Mouse (Mus musculus): ENCODE measurements around the gene Ndufa11. TPM values are rescaled to one million over a fixed set of nuclear protein-coding genes. Genes with fewer than 3 reads are reported as not detected.

Gene Ndufa11
- total and polyA plus RNA-seq, 3 experiments: 263 to 862 (median 339) TPM

DNA sequence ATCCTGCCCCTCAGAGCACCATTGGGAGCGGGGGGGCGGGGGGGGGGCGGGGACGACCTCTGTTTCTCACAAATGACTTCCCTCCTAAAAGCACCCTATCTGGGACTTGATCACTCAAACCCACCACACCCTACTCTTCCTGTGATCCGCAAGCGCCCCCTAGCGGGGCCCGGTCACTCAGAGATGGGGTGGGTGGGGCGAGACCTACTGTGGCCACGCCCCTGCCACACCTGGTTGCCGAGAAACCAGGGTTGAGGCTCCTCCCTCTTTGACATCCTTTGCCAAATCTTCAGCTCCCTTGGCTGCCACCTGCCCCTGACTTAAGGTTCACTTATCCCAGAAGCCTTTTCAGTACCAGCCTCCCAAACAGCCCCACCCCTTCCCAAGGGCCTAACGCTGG lies 40.6 kb downstream of the Ndufa11 start:
- peak; percentile 62 for DNase-seq

DNA sequence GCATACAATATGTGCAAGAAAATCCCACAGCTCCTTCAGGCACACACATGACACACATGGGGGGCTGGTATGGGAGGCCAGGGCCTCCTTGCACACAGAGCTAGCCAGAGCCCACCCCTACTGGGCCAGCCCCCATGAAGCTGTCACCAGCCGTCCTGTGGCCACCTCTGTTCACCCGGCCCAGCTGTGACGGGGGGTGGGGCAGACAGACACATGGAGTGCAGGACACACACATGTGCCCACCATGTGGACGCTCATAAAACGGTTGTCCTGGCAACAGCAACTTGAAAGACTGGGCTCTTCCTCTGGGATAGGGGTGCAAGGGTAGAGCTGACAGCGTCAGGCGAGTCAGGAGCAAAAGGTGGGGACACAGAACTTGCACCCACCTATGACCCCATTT lies 41.7 kb downstream of the Ndufa11 start:
- DNase-seq: no peak

DNA sequence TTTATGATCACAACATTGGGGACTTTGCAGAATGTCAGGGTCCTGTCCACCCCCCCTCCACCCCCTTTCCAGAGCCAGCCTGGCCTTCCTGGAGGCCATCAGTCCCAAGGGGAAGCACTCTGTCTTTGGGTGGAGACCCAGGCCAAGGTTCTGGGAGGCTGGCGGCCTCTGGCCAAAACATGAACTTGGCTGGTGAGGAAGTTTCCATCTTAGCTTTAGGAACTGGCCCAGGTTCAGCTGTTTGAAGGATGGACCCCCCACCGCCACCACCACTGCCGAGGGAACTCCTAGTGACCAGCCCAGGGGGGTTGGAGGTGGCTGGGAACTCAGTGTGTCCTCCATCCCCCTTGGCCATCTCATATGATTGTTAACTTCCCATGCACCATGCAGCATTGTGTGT lies 43.5 kb downstream of the Ndufa11 start:
- no peak for DNase-seq

DNA sequence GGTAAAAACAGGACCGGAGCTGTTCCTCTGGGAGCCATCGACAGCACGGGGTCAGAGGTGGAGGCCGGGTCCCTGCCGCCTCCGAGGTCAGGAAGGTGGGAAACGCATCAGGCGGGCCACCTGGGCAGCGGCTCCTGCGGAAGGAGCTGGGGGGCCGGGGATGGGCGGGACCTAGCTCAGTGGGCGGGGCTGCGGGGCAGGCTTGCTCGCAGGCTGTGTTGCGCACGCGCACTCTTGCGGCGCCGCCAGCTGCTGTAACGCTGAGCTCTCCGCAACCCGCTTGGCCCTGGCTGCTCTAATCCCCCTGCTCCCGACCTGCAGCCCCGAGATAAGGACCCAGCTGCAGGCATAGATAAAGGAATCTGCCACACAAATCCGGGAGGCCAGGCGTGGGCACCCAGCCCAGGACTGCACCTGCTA lies 44.4 kb downstream of the Ndufa11 start:
- DNase-seq: peak; percentile 92

DNA sequence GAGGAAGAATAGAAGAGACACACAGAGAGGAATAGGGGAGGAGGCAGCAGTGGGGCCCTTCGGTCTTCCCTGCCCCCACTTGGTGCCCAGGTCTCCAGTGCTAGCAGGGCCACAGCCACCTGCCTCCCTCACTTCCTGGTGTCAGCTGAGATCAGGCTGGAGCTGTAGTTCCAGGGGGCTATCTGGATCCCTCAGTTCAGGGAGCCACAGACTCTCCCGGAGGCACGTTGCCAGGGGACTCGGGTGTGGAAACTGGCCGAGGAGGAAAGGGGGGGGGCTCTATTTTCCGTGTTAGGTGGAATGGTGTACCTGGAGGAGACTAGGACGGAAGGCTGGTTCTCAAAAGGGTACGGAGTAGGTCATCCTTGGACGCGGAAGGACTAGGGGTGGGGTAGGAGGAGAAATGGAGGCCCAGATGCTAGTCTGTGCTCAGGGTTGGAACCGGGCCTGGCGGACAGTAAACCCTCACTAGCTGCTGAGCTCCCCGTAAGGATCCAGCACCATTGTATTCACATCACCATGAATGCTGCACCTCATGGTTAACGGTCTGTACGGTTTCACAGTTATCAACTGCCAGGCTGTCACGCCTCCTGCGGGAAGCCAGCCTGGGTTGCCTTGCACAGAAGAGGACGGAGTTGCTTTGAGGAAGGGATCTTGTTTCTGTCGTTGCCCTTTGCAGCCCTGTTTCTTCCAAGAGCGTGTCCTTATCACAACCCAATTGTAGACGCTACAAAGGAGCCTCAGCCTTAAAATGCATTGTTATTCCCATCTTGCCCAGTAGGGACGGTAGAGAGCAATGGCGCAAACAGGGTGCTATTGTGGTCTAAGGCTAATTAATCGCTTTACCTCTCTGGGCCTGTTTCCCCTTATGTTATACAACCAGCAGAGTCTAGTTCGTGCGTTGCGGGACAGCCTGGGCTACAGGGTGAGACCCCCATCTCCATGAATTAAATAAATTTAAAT lies 45.5 kb downstream of the Ndufa11 start:
- peak; percentile 72 for DNase-seq

DNA sequence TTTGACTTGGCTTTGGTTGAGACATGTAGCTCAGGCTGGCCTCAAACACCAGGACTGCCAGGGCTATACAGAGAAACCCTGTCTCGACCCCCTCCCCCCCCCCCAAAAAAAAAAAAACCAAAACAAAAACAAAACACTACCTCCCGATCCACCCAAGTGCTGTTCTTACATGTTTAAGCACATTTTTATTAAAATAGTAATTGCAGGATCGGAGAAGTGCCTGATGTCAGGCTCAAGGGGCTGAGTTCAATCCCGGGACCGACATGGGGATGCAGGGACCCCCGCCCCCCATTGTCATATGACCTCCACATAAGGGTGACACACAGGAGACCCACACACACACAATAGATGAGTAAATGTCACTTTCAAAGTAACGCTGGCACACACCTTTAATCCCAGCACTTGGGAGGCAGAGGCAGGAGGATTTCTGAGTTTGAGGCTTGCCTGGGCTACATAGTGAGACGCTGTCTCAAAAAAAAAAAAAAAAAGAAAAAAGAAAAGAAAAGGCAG lies 46.2 kb downstream of the Ndufa11 start:
- no peak for DNase-seq

DNA sequence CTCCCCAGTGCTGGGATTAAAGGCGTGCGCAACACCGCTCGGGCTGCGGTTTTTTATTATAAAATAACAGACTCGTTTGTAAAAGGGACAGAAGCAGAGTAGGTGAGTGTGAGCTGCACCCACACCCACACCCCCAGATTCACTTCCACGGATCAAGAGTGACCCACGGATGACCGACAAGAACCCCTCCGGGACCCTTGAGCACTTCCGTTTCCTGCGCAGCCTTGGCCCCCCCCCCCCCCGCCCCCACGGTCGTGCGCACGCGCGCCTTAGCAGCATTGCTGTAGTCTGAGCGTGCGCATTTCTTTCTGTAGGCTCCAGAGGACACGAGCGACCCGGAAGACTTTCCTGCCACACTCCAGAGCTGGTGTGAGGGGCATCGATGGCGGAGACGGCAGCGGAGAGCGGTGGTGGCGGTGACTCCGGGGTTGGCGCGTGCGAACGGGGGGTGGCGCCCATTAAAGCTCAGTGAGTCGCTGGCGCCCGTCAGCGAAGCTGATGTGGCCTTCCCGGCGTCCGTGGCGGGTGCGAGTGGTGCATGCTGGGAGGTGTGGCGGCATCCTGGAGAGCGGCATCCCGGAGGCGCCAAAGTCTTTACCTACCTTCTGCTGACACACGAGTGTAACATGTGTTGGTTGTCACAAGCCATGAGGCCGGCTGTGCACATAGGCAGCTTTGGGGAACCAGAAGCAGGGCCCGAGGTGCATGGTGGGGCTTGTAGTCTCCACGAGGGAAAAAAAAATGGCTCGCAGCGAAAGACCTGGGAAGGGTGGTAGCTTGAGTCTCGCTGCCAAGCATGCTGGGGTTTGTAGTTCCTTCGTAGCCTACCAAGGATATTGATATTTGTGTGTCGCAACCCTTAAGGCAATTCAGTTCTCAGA lies 47.1 kb downstream of the Ndufa11 start, which contains the start of gene Dus3l:
Dus3l (plus strand) TSS at position 284 of the 881 bp plus-strand sequence.
- DNase-seq: peak; percentile 92

DNA sequence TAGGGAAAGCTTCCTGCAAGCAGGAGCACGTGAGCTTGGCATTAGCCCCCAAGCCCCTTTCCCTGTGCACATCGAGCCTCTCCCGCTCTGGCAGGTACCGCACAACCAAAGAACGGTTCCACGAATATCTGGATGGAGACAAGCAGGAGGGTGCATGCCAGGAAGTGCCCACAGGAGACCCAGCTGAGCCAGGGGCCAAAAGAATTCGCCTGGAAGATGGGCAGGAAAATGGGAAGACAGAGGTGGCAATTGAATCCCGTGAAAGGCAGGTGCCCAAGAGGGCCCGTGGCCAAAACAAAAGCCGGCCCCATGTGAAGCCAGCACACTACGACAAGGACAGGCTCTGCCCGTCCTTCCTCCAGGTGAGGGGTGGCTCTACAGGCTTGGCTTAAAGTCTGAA lies 47.9 kb downstream of the Ndufa11 start:
- DNase-seq: no peak

DNA sequence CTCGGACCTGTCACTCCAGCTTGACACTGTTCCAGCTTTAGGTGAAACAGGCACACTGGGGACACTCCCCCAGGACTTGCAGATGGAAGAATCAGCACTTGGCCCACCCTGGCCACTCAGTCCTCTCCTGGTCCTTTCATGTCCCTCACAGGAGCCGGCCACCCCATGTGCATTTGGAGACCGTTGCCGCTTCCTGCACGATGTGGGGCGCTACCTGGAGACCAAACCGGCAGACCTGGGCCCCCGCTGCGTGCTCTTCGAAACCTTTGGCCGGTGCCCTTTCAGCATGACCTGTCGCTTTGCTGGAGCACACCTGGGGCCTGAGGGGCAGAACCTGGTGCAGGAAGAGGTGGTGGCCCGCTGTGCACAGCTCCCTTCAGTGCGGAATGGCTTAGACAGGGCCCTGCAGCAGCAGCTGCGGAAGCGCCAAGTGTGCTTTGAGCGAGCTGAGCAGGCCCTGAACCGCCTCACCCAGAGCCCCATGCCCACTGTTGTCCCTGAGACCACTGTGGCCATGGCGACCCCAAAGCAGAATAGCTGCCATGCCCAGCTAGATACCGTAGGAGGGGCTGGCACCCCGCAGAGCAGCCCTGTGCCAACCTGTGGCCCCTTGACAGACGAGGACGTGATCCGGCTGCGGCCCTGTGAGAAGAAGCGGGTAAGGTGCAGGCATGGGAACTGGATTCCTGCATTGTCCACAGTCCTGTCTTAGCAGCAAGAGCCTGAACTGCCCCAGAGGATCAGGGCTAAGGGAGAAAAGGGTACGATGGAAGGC lies 49.3 kb downstream of the Ndufa11 start:
- DNase-seq: no peak

DNA sequence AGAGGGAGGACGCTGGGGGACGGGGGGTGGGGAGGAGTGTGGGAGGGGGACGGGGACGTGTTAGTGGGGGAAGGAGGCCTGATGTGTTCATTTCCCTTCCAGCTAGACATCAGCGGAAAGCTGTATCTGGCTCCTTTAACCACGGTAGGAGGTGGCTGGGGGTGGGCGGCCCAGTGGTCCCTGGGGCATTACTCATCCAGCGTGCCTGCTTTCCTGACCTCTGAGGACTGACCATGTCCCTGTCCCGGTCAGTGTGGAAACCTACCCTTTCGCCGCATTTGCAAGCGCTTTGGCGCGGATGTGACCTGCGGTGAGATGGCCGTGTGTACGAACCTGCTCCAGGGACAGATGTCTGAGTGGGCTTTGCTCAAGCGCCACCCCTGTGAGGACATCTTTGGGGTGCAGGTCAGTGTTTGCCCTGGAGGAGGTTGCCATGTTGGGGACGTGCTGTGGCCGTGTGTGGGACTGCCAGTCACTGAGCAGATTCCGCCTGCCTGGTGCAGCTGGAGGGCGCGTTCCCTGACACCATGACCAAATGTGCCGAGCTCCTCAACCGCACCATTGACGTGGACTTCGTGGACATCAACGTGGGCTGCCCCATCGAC lies 50.1 kb downstream of the Ndufa11 start:
- DNase-seq: no peak

DNA sequence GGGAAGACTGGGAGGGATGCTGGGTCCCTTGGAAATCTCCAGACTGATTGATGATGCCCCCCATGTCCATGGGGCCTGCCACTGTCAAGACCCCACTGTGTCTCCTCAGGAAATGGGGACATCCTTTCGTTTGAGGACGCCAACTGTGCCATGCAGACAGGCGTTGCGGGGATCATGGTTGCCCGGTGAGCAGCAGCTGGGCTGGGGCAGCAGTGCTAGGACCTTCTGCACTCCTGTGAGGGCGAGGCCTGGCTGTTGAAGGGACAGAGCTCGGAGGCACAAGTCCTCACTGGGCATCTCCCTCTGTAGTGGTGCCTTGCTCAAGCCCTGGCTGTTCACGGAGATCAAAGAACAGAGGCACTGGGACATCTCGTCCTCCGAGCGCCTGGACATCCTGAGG lies 51.4 kb downstream of the Ndufa11 start:
- DNase-seq: no peak

DNA sequence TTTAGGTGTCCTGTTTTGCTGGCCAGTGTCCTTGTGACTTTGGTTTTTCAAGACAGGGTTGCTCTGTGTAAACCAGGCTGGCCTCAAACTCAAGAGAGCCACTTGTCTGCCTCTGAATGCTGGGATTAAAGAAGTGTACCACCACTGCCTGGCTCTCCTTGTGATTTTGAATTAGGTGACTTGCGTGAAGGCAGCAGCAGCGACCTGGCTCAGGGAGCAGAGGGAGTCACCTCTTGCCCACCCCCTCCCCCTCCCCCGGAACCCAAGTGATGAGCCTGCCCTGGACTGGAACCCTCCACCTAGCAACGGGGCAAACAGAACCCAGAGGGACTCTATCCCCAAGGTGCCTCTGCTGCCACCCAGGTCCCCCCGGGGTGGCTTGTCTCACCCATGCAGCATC lies 52.4 kb downstream of the Ndufa11 start, which contains the start of gene Prr22:
Prr22 (plus strand) TSS at position 301 of the 400 bp plus-strand sequence.
- DNase-seq: no peak

Other genes starting within 250 kb of the Ndufa11 start
- gene Ptprs, start 241.3 kb upstream of the Ndufa11 start, total RNA-seq (2021): 100 to 1,000 TPM; 149 to 249 TPM
- gene Ptprs, start 241.3 kb upstream of the Ndufa11 start, polyA plus RNA-seq (2012; rRNA removed): 573 and 605 TPM in 2 replicates
- gene Znrf4, start 205.3 kb upstream of the Ndufa11 start, total RNA-seq (2021): not detected
- gene Znrf4, start 205.3 kb upstream of the Ndufa11 start, polyA plus RNA-seq (2012; rRNA removed): not detected in 2 replicates
- under 1 TPM; 0.31 to 0.98 TPM for gene Gm20219, start 163.4 kb upstream of the Ndufa11 start, total RNA-seq (2021)
- 2.6 and 3.0 TPM in 2 replicates for gene Gm20219, start 163.4 kb upstream of the Ndufa11 start, polyA plus RNA-seq (2012; rRNA removed)
- 100 to 1,000 TPM in 1 of 2 experiments, 10 to 100 TPM in 1; 82.8 to 119 TPM for gene Safb2, start 133.2 kb upstream of the Ndufa11 start, total RNA-seq (2021)
- 65.4 and 89.2 TPM in 2 replicates for gene Safb2, start 133.2 kb upstream of the Ndufa11 start, polyA plus RNA-seq (2012; rRNA removed)
- gene Safb, start 132.9 kb upstream of the Ndufa11 start, total RNA-seq (2021): 100 to 1,000 TPM in 1 of 2 experiments, 10 to 100 TPM in 1; 87.4 to 126 TPM
- 77.8 and 121 TPM in 2 replicates for gene Safb, start 132.9 kb upstream of the Ndufa11 start, polyA plus RNA-seq (2012; rRNA removed)
- 100 to 1,000 TPM; 317 to 361 TPM for gene 2410015M20Rik, start 108.0 kb upstream of the Ndufa11 start, total RNA-seq (2021)
- gene 2410015M20Rik, start 108.0 kb upstream of the Ndufa11 start, polyA plus RNA-seq (2012; rRNA removed): 98.0 and 117 TPM in 2 replicates
- 100 to 1,000 TPM; 720 to 828 TPM for gene Rpl36, start 104.4 kb upstream of the Ndufa11 start, total RNA-seq (2021)
- gene Rpl36, start 104.4 kb upstream of the Ndufa11 start, polyA plus RNA-seq (2012; rRNA removed): 1,273 and 1,721 TPM in 2 replicates
- 100 to 1,000 TPM; 549 to 571 TPM for gene Lonp1, start 90.9 kb upstream of the Ndufa11 start, total RNA-seq (2021)
- 447 and 560 TPM in 2 replicates for gene Lonp1, start 90.9 kb upstream of the Ndufa11 start, polyA plus RNA-seq (2012; rRNA removed)
- 1 to 10 TPM; 1.1 to 6.6 TPM for gene Catsperd, start 89.6 kb upstream of the Ndufa11 start, total RNA-seq (2021)
- 1.4 and 1.9 TPM in 2 replicates for gene Catsperd, start 89.6 kb upstream of the Ndufa11 start, polyA plus RNA-seq (2012; rRNA removed)
- 10 to 100 TPM; 64.3 to 77.8 TPM for gene Ranbp3, start 44.5 kb upstream of the Ndufa11 start, total RNA-seq (2021)
- gene Ranbp3, start 44.5 kb upstream of the Ndufa11 start, polyA plus RNA-seq (2012; rRNA removed): 82.4 and 97.1 TPM in 2 replicates
- gene Vmac, start 255 bp downstream of the Ndufa11 start, total RNA-seq (2021): 10 to 100 TPM; 26.8 to 31.6 TPM
- 50.2 and 57.3 TPM in 2 replicates for gene Vmac, start 255 bp downstream of the Ndufa11 start, polyA plus RNA-seq (2012; rRNA removed)
- 1 to 10 TPM; 3.2 to 3.9 TPM for gene Nrtn, start 39.8 kb downstream of the Ndufa11 start, total RNA-seq (2021)
- 53.9 and 64.0 TPM in 2 replicates for gene Nrtn, start 39.8 kb downstream of the Ndufa11 start, polyA plus RNA-seq (2012; rRNA removed)
- 10 to 100 TPM; 30.0 to 36.2 TPM for gene Dus3l, start 47.0 kb downstream of the Ndufa11 start, total RNA-seq (2021)
- 104 and 121 TPM in 2 replicates for gene Dus3l, start 47.0 kb downstream of the Ndufa11 start, polyA plus RNA-seq (2012; rRNA removed)
- under 1 TPM; 0.43 to 0.73 TPM for gene Prr22, start 52.5 kb downstream of the Ndufa11 start, total RNA-seq (2021)
- gene Prr22, start 52.5 kb downstream of the Ndufa11 start, polyA plus RNA-seq (2012; rRNA removed): 4.7 and 5.6 TPM in 2 replicates
- gene Rfx2, start 113.2 kb downstream of the Ndufa11 start, total RNA-seq (2021): 1 to 10 TPM; 5.7 to 7.8 TPM
- 12.3 and 13.4 TPM in 2 replicates for gene Rfx2, start 113.2 kb downstream of the Ndufa11 start, polyA plus RNA-seq (2012; rRNA removed)
- under 1 TPM; 0.20 to 0.59 TPM for gene Acsbg2, start 156.7 kb downstream of the Ndufa11 start, total RNA-seq (2021)
- 0.09 and 0.11 TPM in 2 replicates for gene Acsbg2, start 156.7 kb downstream of the Ndufa11 start, polyA plus RNA-seq (2012; rRNA removed)
- gene 1700061G19Rik, start 157.7 kb downstream of the Ndufa11 start, total RNA-seq (2021): 1 to 10 TPM; 2.7 to 5.1 TPM
- 0.07 and 0.13 TPM in 2 replicates for gene 1700061G19Rik, start 157.7 kb downstream of the Ndufa11 start, polyA plus RNA-seq (2012; rRNA removed)
- gene Mllt1, start 217.6 kb downstream of the Ndufa11 start, total RNA-seq (2021): 10 to 100 TPM; 32.9 to 46.8 TPM
- gene Mllt1, start 217.6 kb downstream of the Ndufa11 start, polyA plus RNA-seq (2012; rRNA removed): 54.8 and 55.0 TPM in 2 replicates